Mouse (Mus musculus) gastrocnemius, postnatal 36 days (tissue): Measurements from ENCODE around the gene Kcnb1. TPM values are rescaled to one million over a fixed set of nuclear protein-coding genes. Genes with fewer than 3 reads are reported as not detected.
A peak's percentile ranks its signal among the peaks of the same experiment; 100 is the strongest.

Experiments used
- DNase-seq, 2 experiments: peaks; one replicate each; pipeline ENCODE4 v3.0.0; 2022
- intact Hi-C: fragments of 180-260 bp; cut with DNase I; formaldehyde crosslinking; loops from one replicate; pipeline ENCODE4 v1.15.1; 2025
- total RNA-seq, 2 experiments: library from RNA; stranded (reverse); gene quantifications; 2 replicates each; pipeline ENCODE4 v1.2.3; 2021

The Kcnb1 gene
- total RNA-seq, 2 experiments from 2014 or later = 23.3 to 28.2 TPM

DNA sequence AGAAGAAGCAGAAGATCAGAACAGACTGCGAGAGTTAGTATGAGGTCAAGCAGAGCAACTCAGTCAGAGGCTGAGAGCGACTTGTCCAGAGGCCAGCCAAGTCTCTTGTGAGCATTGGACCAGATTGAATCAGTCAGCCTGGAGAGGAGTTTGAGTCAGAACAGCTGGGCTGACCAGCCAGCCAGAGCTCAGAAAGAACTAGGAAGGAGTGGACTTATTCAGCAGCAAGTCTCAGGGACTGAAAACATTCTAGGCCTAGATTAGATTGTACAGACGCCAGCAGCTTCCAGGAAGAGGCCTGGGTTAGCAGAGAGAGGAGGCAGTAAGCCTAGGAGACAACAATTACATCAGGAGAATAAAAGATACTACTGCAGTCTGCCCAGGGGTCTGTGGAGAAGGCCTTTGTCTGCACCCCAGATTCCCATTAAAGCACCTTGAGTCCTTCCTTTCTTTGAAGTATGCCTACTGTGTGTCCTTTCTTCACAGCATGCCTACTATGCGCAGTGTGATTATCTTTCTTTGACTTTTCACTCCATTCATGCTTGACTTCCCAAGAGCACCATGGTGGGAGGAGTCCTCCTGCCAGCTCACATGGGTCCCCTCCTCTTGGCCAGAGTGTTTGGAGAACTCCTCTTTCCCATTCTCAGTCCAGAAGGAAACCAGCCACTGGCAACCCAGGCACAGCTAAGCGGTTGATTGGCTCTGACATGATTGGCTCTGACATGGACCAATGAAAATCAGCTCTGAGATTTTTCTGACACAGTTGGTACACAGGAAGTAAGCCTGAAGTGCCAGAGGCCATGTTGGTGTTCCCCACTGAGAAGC, 16.7 kb downstream of the Kcnb1 start:
- DNase-seq = peak in 1 of 2 experiments; percentile 43
- intact Hi-C loops = no loop called here

GRCm38 (mm10) chr2:167167515-167168212, 22.3 kb downstream of the Kcnb1 start:
- intact Hi-C loops = no loop called here
- no peak for DNase-seq

GRCm38 (mm10) chr2:167163600-167163999, 26.4 kb downstream of the Kcnb1 start:
- intact Hi-C loops = no loop called here
- no peak for DNase-seq

- intact Hi-C loops = no loop called here
- DNase-seq = no peak
These were observed 26.8 kb downstream of the Kcnb1 start for GRCm38 (mm10) chr2:167163134-167163533.

- DNase-seq = peak; percentile 36 to 40
- intact Hi-C loops = no loop called here
These were observed 27.4 kb downstream of the Kcnb1 start for GRCm38 (mm10) chr2:167162516-167163021.

GRCm38 (mm10) chr2:167159721-167160120, 30.2 kb downstream of the Kcnb1 start:
- no peak for DNase-seq
- intact Hi-C loops = no loop called here

GRCm38 (mm10) chr2:167158780-167159179, 31.2 kb downstream of the Kcnb1 start:
- intact Hi-C loops = no loop called here
- no peak for DNase-seq

DNA sequence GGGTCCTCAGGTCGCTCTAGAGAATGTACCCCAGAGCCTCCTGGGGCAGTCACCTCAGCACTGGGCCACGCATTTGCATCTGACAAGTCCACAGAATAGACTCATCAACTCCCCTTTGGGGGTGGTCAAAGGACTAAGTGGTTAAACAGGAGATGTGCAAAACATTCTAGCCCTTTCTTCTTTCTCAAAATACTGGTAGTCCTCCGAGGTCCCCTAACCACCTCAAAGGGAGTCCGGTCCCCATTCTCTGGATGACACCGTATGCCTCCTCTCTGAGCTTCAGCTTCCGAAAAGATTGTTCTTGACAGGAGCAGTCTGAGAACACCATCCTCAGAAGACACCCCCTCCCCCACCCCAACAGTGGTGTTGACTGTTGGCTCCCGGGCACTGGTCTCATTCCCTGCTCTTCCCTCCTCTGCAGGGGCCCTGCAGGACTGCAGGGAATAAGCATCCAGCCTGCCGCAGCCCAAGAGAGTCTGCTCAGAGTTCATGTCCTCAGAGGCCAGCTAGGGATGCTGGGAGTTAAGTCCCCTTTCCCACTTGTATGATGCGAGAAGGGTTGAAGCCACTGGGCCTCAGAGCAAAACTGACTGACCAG, 33.7 kb downstream of the Kcnb1 start:
- intact Hi-C loops = no loop called here
- DNase-seq = no peak

DNA sequence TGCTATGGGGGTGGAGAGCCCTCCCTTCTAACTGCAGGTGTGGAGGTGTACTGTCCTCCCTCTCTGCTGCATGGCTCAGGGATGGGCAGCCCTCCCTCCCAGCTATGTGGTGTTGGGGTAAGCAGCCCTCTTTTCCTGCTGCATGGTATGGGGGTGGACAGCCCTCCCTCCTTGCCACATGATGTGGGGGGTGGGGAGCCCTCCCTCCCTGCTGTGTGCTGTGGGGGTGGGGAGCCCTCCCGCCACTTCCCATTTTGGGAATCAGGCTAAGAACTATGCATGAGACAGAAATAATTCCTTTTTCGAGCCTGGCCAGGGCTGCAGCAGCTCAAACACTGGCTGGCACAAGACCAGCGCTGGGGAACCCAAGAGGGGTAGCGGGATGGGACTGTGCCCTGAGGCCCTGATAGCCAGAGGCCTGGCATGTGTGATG, 34.4 kb downstream of the Kcnb1 start:
- intact Hi-C loops = no loop called here
- DNase-seq = no peak

- DNase-seq = no peak
- intact Hi-C loops = no loop called here
These were observed 39.1 kb downstream of the Kcnb1 start for GRCm38 (mm10) chr2:167150880-167151279.

- intact Hi-C loops = no loop called here
- DNase-seq = no peak
These were observed 39.8 kb downstream of the Kcnb1 start for GRCm38 (mm10) chr2:167150135-167150534.

DNA sequence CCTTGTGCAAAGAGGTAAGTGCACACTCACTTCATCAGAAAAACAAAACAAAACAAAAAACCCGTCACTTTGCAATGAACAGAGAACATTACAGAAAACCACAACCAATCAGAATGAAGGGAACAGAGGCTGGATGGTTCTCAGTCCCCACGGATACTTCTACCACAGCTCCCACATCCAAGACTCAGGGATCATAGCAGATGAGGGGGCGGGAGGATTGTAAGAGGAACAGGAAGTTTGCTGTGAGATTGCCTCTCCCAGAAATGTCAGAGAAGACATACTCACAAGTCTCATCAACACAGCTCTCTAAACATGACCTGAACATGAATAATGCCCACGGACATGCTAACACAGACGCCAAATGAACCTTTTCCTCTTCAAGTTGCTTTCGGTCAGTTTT, 40.9 kb downstream of the Kcnb1 start:
- intact Hi-C loops = no loop called here
- no peak for DNase-seq

DNA sequence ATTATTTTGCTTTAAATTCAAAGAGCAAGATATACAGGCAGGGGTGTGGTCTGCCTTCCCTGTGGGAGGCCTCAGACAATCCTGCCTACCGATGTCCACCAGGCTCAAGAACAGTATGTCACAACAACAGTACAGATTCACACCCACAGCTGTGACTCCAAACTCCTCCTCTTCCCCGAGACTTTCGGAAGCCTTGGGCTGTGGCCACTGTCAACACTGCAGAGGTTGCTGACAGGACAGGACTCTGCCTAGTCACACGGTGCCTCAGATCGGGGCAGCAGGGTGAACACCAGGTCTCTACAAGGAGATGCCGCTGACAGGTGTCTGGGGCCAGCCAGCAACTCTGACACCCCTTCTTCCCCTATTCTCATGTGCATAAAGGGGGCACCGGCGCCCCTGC, 42.2 kb downstream of the Kcnb1 start:
- no peak for DNase-seq
- intact Hi-C loops = no loop called here

GRCm38 (mm10) chr2:167145904-167146303, 44.1 kb downstream of the Kcnb1 start:
- intact Hi-C loops = no loop called here
- no peak for DNase-seq

DNA sequence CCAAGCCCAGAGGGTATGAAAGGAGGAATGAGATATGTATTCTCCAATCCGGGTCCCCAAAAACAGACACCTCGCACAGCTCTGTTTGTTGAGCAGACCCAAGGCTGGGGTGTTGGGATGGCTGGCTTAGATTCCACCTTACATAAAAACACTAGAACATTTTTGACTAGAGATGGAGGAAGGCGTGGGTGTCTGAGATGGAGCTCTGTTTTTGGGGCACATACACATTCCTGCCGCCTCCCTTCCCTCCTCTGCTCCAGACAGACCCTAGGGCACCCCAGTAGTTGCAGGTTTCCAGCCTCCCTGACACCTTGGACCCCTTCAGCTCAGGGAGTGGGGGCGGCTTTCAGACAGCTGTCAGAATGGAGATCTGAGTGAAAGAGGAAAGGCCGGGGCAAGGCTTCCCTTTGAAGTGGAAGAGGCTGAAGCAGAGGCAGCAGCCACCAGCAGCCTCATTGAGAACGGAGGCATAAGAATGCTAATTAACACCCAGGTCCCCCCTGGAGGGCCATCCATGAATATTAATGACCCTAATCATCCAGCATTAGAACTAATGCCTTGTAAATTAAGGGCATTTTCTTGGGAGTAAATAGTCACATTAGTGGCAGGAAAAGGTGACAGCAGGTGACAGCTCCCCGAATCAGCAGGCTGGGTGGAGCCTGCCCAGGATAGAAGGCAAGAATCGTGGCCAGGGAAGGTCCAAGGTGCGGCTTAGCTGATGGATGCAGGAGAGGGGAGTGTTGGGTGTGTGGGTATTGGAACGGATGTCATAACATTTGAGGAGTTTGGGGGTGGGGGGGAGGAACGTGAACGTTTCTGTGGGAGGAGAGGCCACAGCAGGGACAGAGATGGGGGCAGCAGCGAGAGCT, 45.3 kb downstream of the Kcnb1 start:
- no peak for DNase-seq
- intact Hi-C loops = no loop called here

GRCm38 (mm10) chr2:167143914-167144313, 46.0 kb downstream of the Kcnb1 start:
- intact Hi-C loops = no loop called here
- no peak for DNase-seq

GRCm38 (mm10) chr2:167142282-167142681, 47.7 kb downstream of the Kcnb1 start:
- no peak for DNase-seq
- intact Hi-C loops = no loop called here

DNA sequence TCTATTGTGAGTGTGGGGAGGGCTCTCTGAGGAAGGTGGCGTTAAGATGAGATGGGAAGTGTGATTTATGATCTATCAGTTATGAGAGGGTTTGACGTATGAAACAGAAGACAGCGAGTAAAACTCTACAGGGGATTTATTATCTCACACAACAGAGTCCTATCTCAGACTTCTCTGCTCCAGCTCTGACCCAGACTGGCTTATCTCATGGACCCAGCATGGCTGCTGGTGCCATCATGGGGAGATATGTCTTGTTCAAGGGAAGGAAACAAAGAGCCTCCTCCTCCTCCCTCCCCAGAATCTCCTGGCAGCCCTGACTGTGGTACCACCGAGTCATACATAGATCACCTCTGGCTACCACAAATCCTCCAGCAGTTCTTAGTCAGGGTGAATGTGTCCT, 48.1 kb downstream of the Kcnb1 start:
- DNase-seq = no peak
- intact Hi-C loops = no loop called here

DNA sequence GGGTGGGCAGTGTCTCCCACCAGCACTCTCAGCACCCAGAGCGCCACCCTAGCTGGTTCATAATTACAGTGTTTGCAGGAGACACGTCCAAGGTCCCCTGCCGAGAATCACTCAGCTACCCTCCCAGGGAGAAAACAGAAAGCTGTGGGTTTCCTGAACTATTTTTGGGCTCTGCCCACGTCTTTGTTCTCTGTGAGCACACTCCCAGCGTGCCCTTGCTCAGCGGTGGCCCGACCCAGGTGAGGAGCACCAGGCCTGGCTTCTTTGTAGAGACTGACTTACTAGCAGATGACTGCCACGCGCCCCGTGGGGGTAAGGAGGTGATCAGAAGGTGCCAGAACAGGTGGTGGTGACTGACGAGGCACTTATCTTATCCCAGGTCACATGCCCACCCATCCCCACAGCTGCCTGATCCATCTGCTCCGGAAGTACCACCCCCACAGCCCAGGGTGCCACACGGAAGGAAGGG, 50.1 kb downstream of the Kcnb1 start:
- no peak for DNase-seq
- intact Hi-C loops = no loop called here

GRCm38 (mm10) chr2:167138611-167139010, 51.3 kb downstream of the Kcnb1 start:
- intact Hi-C loops = no loop called here
- no peak for DNase-seq
